In the genomic region with DNA sequence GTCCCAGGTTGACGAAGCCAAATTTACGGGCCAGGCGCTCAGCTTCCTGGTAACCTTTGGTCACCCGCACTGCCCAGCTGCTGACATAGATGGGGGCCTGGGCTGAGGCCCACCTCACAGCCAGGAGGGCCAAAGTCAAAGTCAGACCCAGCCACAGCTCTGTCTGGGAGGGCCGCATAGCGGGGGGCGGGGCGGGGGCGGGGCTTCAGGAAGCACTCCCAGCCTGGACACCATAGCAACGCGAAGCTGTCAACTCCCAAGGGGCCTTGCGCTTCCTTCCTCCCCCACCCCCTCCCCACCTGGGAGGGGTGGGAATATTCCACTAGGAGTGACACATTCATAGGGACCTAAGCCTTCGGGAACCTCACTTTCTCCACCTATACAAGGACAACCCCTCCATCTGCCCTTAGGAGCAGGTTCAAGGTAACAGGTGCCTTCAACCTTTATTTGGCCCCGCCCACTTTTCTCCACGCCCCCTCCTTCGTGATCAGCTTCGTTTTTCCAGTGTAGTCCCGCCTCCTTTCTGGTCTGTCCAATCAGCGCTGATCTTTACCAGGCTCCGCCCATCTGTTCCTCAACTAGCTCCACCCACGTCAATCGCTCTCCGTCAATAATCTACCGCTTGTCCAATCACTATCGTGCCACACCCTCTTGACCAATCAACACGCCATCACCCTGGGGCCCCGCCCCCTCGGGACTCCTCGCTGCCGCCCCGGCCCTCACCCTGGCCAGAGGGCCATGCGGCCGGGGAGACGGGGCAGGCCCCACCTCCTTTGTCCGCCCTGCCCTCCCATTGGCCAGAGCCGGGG, we compare ENCODE assay signal across 8 mouse cellular contexts. TPM values are rescaled to one million over a fixed set of nuclear protein-coding genes. Genes with fewer than 3 reads are reported as not detected.
DNase-seq lines count a peak whose midpoint lies in the region; ATAC-seq and TF ChIP-seq lines count a peak whose summit lies in the region.

A gene (minus strand): TSS at position 226 of the 809 bp plus-strand sequence.
A gene (plus strand): TSS at position 681 of the 809 bp plus-strand sequence.

- peak within 1 kb of the TSS; percentile 82 for H3K9ac ChIP-seq in ES-E14 (ENCODE audit: insufficient read depth, low read depth, low read length, poor library complexity, severe bottlenecking)
- peak within 1 kb of the TSS; percentile 53 for H3K9ac ChIP-seq in forebrain, embryonic 15.5 days (replicated peaks)

- H3K4me2 ChIP-seq in forebrain, embryonic 15.5 days (replicated peaks): peak within 1 kb of the TSS; percentile 85

- peaks cover 0 to 21% of the 10 kb centered on the region in 2 experiments; a peak in 2 of 4 replicates for H3K4me1 ChIP-seq in ES-E14 (ENCODE audit: control insufficient read depth in 2 of 2, insufficient read depth in 2 of 2, low read length in 2 of 2, poor library complexity in 1 of 2)
- H3K4me1 ChIP-seq in forebrain, embryonic 15.5 days: peaks cover 15% of the 10 kb centered on the region
- H3K4me1 ChIP-seq in lung, adult 2 months (ENCODE audit: control insufficient read depth, insufficient read depth, low read length): peaks cover 4% of the 10 kb centered on the region
- peaks cover 12% of the 10 kb centered on the region for H3K4me1 ChIP-seq in olfactory bulb, adult 2 months (ENCODE audit: control insufficient read depth, insufficient read depth, low read length)
- H3K4me1 ChIP-seq in thymus, adult 2 months (replicated peaks; ENCODE audit: control insufficient read depth, insufficient read depth, low read length): peaks cover 9% of the 10 kb centered on the region

- in situ Hi-C loops in ES-E14 (cut with MboI; ENCODE audit: low sequenced_read_pairs in 2 of 2, unreplicated experiment in 2 of 2): no loop called here

- H3K36me3 ChIP-seq in ES-E14 (ENCODE audit: control insufficient read depth, insufficient read depth, low read length, poor library complexity, severe bottlenecking): no peaks in the 10 kb centered on the region; the same call in 1 of the 2 replicates
- H3K36me3 ChIP-seq in forebrain, embryonic 15.5 days: no peaks in the 10 kb centered on the region
- no peaks in the 10 kb centered on the region for H3K36me3 ChIP-seq in thymus, adult 2 months (ENCODE audit: control insufficient read depth, insufficient read depth, low read length)

- ATAC-seq in forebrain, embryonic 15.5 days (replicated peaks): peak; percentile 91

- H3K4me3 ChIP-seq in ES-E14 (ENCODE audit: insufficient read depth in 1 of 2, low read depth in 1 of 2, low read length in 2 of 2, poor library complexity in 1 of 2, severe bottlenecking in 1 of 2): peak within 1 kb of the TSS; percentile 76 to 93
- H3K4me3 ChIP-seq in forebrain, embryonic 15.5 days: peak within 1 kb of the TSS; percentile 51
- H3K4me3 ChIP-seq in lung, adult 2 months (replicated peaks; ENCODE audit: extremely low read depth, low read depth, low read length): peak within 1 kb of the TSS; percentile 58
- H3K4me3 ChIP-seq in olfactory bulb, adult 2 months (ENCODE audit: insufficient read depth, low read depth, low read length): peak within 1 kb of the TSS; percentile 53
- H3K4me3 ChIP-seq in thymus, adult 2 months (ENCODE audit: control insufficient read depth, insufficient read depth, low read length): peak within 1 kb of the TSS; percentile 44

- 4% methylated on average over 36 of the region's 36 CpGs for WGBS in forebrain, embryonic 15.5 days
- WGBS in lung, adult 2 months: 5% methylated on average over 36 of the region's 36 CpGs
- 7% methylated on average over 36 of the region's 36 CpGs for WGBS in olfactory bulb, adult 2 months
- 11% methylated on average over 36 of the region's 36 CpGs for WGBS in thymus, adult 2 months

- TF ChIP-seq CTCF in lung, adult 2 months (IDR thresholded peaks at IDR 0.05; ENCODE audit: insufficient read depth, low read length): no peak
- no peak for TF ChIP-seq CTCF in olfactory bulb, adult 2 months (IDR thresholded peaks at IDR 0.05; ENCODE audit: insufficient read depth, low read depth, low read length)
- TF ChIP-seq CTCF in thymus, adult 2 months (IDR thresholded peaks at IDR 0.05; ENCODE audit: borderline replicate concordance, control insufficient read depth, extremely low read depth, insufficient read depth, low read length, poor library complexity): no peak

- no peaks in the 10 kb centered on the region for H3K9me3 ChIP-seq in ES-E14 (ENCODE audit: control insufficient read depth, insufficient read depth, low read depth, low read length)
- H3K9me3 ChIP-seq in forebrain, embryonic 15.5 days: no peaks in the 10 kb centered on the region

- intact Hi-C loops in heart, postnatal 25 days (cut with DNase I): no loop called here

- DNase-seq in ES-E14 (ENCODE audit: low read depth, low spot score): peak; percentile 100
- DNase-seq in cerebellum, adult 11-12 months: peak; percentile 99
- DNase-seq in heart, postnatal 25 days (ENCODE audit: low spot score): peak; percentile 91
- DNase-seq in layer of hippocampus, adult 18-20 months (ENCODE audit: low spot score in 2 of 2): peak; percentile 92 to 95
- DNase-seq in lung, adult 2 months: peak; percentile 92
- DNase-seq in thymus, adult 2 months: peak; percentile 60

- peaks cover 7% of the 10 kb centered on the region; the same call in 1 of the 2 replicates for H3K27me3 ChIP-seq in forebrain, embryonic 15.5 days
- peaks cover 4% of the 10 kb centered on the region; the same call in 1 of the 2 replicates for H3K27me3 ChIP-seq in thymus, adult 2 months (ENCODE audit: control insufficient read depth, insufficient read depth, low read length)

- no peak within 1 kb of the TSS for H3K27ac ChIP-seq in ES-E14 (ENCODE audit: insufficient read depth, low read depth, low read length, poor library complexity, severe bottlenecking)
- no peak within 1 kb of the TSS for H3K27ac ChIP-seq in forebrain, embryonic 15.5 days (replicated peaks)
- no peak within 1 kb of the TSS for H3K27ac ChIP-seq in olfactory bulb, adult 2 months (ENCODE audit: insufficient read depth, low read depth, low read length)
- no peak within 1 kb of the TSS for H3K27ac ChIP-seq in thymus, adult 2 months (ENCODE audit: control insufficient read depth, insufficient read depth, low read length)

- no peak for TF ChIP-seq POLR2A in lung, adult 2 months (IDR thresholded peaks at IDR 0.05; ENCODE audit: borderline replicate concordance, extremely low read depth, low read depth, low read length)
- TF ChIP-seq POLR2A in olfactory bulb, adult 2 months (IDR thresholded peaks at IDR 0.05; ENCODE audit: insufficient read depth, low read depth, low read length): no peak
- TF ChIP-seq POLR2A in thymus, adult 2 months (IDR thresholded peaks at IDR 0.05; ENCODE audit: control insufficient read depth, extremely low read depth, insufficient read depth, low read length, poor library complexity): no peak

TF ChIP-seq in ES-E14, 5 proteins besides CTCF, POLR2A, EP300 and RAD21:
- TF ChIP-seq HCFC1 (IDR thresholded peaks at IDR 0.05; ENCODE audit: borderline replicate concordance, insufficient read depth, low read length) (0 out of 2 replicates have a peak, but pooled peaks have one; percentile 22), ZNF384 (IDR thresholded peaks at IDR 0.05; ENCODE audit: low read depth, low read length) (no peak), CHD2 (IDR thresholded peaks at IDR 0.05; ENCODE audit: low read depth, low read length) (peak; percentile 67; the same call in 1 of the 2 replicates)

RNA-seq across cellular contexts. Expression of the first gene that starts in this region (rescaled TPM):
- total RNA-seq in ES-E14 (2012; rRNA removed): 1.4 and 3.3 TPM in 2 replicates
- polyA plus RNA-seq in forebrain, embryonic 15.5 days (2015; fragmentation: Nextera tagmentation; extraction: Ambion mirVana): 2.5 and 2.6 TPM in 2 replicates
- 1 to 10 TPM; 1.3 to 1.6 TPM for total RNA-seq in heart, postnatal 25 days (2021)
- total RNA-seq in layer of hippocampus, adult 18-20 months (2021): 1 to 10 TPM; 3.5 to 3.8 TPM
- 9.8 and 10.4 TPM in 2 replicates for polyA plus RNA-seq in lung, adult 2 months (2012; rRNA removed)
- polyA plus RNA-seq in olfactory bulb, adult 2 months (2012; ENCODE audit: insufficient read depth, insufficient read length, low replicate concordance, missing spikeins): not detected in 2 replicates
- polyA plus RNA-seq in thymus, adult 2 months (2012; rRNA removed): 11.7 and 14.1 TPM in 2 replicates

RNA-seq across cellular contexts. Expression of the second gene that starts in this region (rescaled TPM):
- 13.3 and 21.8 TPM in 2 replicates for total RNA-seq in ES-E14 (2012; rRNA removed)
- 2.6 and 2.9 TPM in 2 replicates for polyA plus RNA-seq in forebrain, embryonic 15.5 days (2015; fragmentation: Nextera tagmentation; extraction: Ambion mirVana)
- total RNA-seq in heart, postnatal 25 days (2021): 1 to 10 TPM; 1.9 to 2.1 TPM
- 10 to 100 TPM; 10.3 to 10.9 TPM for total RNA-seq in layer of hippocampus, adult 18-20 months (2021)
- polyA plus RNA-seq in lung, adult 2 months (2012; rRNA removed): 23.7 and 26.8 TPM in 2 replicates
- polyA plus RNA-seq in olfactory bulb, adult 2 months (2012; ENCODE audit: insufficient read depth, insufficient read length, low replicate concordance, missing spikeins): not detected in 2 replicates
- polyA plus RNA-seq in thymus, adult 2 months (2012; rRNA removed): 2.0 and 3.5 TPM in 2 replicates
